Mouse (Mus musculus): ENCODE results near the gene Klhdc7b.

DNA sequence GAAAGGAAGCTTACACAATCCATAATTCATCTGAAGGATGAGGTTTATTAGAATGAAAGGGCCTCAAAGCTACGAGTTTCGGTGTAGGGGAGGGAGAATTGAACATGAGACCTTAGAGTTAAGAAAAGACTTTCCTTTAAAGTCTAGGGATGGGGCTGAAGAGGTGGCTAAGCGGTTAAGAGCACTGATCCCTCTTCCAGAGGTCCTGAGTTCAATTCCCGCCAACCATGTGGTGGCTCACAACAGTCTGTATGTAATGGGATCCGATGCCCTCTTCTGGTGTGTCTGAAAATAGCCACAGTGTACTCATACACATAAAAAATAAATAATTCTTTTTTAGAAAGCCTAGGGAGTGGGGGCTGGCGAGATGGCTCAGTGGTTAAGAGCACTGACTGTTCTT lies 45.6 kb downstream of the Klhdc7b start:
- TF ChIP-seq CTCF (IDR thresholded peaks at IDR 0.05; ENCODE audit: extremely low read depth, insufficient read depth, insufficient read length, insufficient replicate concordance) (no peak), POLR2A (IDR thresholded peaks at IDR 0.05; ENCODE audit: low read depth, low read length) (no peak)

All from spleen, adult 2 months (tissue).